Mouse (Mus musculus) lung, postnatal 25 days (tissue): ENCODE results near the gene Tapbp.
"Not testable (repeated sequence)": the region's sequence is repeated elsewhere in the genome, so short reads cannot be mapped to it uniquely, and the experiment has no call there.

ENCODE experiments used
- DNase-seq: peaks from one replicate; pipeline ENCODE4 v3.0.0; 2022; ENCODE audit warnings: low spot score

Gene Tapbp

DNA sequence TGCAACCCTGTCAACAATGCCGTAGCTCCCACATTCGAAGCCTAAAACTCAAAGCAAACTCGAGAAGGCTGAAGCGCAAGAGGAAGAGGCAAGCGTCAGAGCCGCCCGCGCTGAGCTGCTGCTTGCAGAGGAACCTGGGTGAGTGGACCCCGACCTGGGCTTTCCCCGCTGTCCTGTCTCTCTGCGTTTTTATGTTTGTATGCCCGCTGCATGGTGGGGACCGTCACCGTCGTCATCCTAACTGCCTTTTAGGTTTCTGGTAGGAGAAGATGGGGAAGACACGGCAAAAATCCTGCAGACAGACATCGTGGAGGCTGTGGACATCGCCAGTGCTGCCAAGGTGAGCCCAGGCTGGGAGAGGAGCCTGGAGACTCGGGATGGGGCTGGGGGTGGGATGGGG, 25.7 kb downstream of the Tapbp start:
- DNase-seq = no peak

DNA sequence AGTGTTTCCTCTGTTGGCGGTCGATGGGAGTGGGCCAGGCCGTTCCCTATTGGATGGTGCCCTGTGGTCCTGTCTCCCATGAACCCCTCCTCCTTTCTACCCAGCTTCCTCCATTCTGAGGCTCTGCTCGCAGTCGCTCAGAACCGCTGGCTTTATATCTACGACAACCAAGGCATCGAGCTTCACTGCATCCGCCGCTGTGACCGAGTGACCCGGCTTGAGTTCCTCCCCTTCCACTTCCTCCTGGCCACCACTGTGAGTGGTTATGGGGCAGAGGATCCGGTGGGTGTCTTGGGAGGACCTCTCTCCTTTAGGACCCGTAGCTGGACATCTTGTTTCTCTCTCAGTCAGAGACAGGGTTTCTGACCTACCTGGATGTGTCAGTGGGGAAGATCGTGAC, 27.8 kb downstream of the Tapbp start:
- DNase-seq = no peak

DNA sequence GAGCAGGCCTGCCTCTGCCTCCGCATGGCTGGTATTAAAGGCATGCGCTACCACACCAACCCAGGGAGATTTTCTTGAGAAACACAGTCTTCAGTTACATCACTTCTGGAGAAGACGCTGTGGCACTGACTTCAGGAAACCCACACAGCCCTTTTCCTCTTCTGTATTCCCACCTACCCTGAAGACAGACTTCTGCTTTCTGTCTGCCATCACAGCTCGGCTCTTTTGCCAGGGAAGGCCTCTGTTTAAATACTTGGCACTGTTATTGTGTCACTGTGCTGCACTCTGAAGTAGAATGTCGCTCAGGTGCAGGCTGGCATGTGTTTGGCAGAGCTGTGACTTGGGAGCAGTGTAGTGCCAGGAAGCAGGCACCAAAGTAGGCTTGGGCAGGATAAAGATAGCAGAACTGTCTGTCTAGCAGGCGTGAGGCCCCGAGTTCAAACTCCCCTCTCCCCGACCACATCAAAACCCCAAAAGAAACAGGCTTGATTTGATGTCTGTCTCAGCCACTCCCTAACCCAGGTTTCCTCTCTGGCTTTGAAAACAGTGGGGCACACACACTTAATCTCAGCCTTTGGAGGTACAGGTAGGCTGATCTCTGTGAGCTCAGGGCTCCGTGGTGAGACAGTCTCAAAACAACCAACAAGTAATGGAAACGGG, 31.9 kb downstream of the Tapbp start:
- no peak for DNase-seq

DNA sequence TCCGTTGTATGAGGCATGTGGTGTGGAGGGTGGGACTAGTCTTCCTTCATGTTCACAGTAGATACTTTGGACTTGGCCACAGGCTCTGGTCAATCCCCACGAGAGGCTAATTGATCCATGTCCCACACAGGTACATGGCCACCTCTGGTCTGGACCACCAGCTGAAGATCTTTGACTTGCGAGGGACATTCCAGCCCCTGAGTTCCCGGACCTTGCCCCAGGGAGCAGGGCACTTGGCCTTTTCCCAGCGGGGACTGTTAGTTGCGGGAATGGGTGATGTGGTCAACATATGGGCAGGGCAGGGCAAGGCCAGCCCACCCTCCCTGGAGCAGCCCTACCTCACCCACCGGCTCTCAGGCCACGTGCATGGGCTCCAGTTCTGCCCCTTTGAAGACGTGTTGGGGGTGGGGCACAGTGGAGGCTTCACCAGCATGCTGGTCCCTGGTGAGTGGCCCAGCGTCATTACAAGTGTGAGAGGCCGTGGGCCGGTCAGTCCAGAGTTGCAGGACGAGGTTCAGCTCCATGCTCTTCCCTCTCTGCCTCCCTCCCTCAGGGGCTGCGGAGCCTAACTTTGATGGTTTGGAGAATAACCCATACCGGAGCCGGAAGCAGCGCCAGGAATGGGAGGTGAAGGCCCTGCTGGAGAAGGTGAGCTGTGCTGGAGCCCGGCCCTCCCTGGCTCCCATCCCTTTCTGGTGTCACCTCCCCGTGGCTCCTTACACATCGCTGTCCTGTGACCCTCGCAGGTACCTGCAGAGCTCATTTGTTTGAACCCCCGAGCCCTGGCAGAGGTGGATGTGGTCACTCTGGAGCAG, 32.6 kb downstream of the Tapbp start:
- DNase-seq = no peak

DNA sequence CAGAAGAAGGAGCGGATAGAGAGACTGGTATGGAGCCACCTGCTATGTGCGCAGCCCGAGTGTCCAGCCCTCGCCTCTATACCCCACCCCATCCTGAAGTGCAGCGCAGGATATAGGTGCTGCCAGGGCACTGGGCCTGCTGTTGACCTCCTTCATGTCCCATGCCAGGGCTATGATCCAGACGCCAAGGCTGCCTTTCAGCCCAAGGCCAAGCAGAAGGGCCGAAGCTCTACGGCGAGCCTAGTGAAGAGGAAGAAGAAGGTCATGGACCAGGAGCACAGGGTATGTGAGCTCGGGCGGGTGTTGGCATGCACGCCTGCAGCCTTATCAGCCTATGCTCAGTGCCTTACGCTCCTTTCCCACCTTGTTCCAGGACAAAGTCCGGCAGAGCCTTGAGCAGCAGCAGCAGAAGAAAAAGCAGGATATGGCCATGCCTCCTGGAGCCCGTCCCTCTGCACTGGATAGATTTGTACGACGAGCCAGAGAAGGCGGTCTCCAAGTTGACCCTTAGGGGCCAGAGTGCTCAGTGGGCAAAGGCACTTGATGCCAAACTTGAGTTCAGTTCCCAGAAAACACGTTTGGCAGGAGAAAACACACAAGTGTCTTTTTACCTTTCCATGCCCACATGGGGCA, 33.3 kb downstream of the Tapbp start:
- no peak for DNase-seq

DNA sequence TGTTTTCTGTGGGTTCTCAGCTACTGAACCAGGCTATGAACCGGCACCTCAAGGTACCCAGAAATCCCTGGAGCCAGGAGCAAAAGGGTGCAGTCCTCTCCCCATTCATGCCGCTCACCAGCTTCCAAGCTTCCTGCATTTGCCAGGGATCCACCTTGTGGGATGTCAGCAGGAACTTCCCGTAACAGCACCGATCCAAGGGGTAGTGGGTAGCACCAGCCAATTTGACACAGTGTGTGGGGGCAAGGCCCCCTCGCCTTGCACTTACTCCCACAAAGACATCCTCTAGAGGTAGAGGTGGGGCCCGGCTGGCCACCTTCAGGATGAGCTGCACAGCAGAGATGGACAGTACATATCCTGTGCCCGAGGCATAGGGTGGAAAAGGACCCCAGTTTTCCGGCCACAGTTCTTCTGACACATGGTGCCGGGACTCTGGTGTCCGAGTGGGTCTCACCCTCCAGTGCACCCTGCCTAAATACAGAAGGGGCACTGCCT, 34.5 kb downstream of the Tapbp start:
- no peak for DNase-seq

DNA sequence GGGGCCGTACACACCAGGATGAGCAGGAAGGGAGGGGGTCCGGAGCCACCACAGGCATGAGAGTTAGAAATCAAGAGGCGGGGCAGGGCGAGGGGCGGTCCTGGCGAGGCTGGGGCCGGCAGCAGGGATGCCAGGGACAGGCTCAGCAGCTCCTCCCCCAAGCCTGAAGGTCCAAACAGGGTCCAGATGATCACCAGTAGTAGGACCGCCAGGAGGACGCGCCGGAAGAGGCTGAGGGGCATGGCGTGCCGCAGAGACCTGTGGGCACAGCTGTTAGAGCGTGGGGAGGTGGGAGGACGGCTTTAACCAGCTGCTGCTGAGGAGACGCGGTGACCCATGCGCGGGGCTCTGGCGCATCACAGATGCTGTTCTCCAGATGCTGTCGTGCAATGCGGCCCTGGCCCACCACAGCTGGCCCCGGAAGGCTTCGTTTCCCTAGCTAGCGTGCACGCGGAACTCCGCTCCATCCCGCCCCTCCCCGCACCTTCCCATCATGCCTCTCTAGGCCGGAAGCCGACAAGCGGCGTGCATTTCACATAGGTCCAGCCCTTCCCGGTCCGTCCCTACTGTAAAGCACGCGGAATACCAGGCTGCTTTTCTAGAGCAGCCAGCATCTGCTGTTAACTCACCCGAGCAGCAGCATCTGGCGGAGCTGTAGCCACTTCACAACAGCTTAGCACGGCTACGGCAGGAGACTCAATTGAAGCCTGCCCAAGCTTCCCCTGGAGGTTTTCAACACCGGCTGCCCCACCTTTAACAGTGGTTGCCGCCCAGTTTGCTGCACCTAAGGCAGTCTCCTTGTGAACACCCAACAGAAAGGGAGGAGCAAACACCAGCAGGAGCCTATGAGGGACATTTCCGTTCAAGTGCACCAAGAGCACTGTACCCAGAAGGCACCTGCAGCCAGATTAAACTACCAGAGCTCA, 35.6 kb downstream of the Tapbp start, which contains the start of gene B3galt4:
Gene B3galt4 (minus strand): TSS at position 468 of the 926 bp plus-strand sequence.
- peak; percentile 80 for DNase-seq

DNA sequence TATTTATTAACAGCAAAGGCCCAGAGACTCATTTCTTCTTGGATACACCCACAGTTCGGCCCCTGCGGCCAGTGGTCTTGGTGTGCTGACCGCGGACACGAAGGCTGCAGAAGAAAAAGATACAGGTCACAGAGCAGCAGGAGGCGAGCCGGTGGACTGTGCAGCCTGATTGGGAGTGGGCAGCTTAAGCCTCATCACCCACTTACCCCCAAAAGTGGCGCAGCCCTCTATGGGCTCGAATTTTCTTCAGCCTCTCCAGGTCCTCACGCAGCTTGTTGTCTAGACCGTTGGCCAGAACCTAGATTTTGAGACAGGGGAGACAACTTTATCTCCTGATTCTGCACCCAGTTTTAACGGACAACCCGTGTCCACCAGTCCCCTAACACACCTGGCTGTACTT, 36.3 kb downstream of the Tapbp start:
- DNase-seq = not testable (repeated sequence)

DNA sequence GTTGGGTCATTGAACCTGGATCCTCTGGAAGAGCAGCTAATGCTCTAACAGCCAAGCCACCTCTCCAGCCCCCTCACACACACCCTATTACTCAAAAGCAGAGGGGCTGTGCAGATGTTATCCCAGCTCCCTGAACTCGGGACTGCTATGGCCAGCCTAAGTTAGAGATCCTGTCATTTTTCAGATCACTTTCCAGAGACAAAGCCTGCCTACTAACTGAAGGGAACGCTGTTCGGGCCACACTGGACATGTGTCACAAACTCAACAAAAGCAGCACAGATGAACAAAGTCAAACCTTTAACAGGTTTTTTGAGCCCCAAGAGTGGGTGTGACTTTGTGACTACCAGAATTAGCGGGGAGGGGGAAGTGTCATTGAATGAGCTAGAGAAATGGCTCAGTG, 37.2 kb downstream of the Tapbp start:
- no peak for DNase-seq

DNA sequence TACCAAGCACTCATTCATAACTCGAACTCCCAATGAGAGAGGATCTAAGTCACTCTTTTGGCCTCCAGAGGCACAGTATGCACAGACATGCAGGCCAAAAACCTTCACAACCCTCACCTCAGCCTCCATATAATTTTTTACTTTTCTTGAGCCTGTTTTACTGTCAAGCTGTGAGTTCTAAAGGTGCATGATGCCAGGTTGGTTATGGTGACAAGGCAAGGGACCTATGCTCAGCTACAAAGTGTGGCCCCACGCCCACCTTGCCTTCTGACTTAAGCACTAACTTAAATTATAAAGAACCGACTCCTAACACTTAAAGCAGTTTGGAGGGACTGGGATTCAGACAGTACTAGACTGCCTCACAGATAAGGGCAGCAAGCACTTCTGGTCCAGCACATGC, 37.6 kb downstream of the Tapbp start:
- DNase-seq = no peak

DNA sequence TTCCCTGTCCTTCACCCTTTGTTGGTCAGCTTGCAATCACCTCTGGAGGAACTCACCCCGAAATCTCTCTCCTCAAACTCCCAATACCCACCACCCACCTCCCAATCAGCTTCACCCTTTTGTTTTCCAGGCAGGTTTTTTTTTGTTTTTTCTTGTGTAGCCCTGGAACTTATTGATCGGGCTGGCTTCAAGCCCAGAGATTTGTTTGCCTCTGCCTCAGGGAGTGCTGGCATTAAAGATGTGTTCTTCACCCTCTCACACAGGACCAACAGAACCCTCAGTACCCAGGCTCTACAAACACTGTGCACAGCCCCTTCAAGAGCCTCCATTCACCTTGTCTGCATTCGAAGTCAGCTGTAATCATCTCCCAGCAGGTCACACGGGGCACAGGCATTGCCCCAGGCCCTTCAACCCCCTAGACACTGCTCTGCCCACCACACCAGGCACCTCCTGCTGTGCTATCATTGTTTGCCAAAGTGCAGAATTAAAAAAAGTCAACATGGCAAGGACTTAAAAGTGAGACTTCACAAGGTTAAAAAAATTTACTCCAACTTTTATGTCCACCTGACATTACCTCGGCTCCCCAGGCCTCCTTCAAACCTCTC, 38.4 kb downstream of the Tapbp start:
- DNase-seq = no peak

DNA sequence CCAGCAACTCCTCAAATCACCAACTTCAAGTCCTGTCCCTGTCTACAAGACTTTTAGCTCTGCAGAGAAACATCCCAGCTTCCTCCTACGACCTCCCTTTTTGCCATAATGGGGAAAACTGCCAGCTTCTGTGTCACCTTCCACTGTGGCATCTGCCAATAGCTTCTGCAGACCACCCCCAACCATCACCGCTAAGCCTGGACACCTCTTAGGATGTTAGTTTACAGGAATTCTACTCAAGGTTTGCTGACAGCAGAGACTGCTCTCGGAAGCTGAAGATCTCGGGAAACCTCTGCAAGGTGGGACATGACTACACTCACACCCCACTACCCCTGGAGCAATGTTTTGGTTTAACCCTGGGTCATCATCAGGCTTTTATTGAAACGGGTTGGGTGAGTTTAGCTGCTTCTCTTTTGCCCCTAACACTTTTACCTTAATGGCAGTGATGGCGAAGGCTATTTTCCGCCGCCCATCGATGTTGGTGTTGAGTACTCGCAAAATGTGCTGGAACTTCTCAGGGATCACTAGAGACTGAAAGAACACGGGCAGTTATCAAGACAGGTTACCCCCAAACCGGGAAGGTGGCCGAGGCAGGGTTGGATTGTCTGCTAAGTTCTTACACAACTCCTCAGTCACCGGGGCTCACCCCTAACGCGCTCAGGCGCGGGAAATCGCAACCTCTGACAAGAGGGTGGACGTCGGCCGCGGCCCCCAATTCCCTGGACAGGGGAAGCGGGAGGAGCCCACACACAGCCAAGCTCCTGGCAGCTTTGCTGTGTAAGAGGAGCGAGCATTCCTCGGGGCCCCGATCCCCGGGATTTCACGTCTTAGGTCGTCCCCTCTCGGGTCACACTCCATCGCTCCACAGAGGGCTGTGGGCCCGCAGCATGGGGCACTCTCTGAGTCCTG, 39.2 kb downstream of the Tapbp start:
- no peak for DNase-seq

DNA sequence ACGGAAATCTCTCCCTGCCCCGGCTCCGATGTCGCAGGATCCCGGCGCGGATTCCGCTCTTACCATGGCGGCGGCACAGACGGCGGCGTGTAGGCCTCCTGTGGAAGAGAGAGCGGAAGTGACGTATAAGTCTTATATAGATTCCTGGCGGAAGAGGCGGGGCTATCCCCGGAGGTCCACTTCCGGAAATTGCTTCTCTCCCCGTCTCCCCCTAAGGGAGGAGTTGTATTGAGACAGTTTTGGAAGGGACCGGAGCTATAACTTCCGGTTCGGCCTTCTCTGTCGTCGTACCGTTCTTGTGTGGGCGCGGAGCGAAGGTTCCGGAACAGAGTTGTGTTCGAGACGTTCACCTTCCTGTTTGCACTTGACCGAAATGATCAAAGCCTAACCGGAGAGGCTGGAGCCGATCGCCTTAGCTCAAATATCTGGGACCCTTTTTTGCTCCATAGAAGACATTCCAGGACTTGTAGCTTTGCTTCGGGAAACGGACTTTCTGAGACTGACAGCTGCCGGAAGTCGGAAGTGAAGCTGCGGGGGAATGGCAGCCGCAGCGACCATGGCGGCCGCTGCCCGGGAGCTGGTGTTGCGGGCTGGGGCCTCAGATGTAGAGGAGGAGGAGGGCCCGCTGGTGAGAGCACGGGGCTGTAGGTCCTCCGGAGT, 40.0 kb downstream of the Tapbp start, which contains the start of the genes Vps52 and Rps18:
Gene Vps52 (plus strand): TSS at position 258 of the 660 bp plus-strand sequence.
Gene Rps18 (minus strand): TSS at position 447 of the 660 bp plus-strand sequence.
- DNase-seq = peak; percentile 98

DNA sequence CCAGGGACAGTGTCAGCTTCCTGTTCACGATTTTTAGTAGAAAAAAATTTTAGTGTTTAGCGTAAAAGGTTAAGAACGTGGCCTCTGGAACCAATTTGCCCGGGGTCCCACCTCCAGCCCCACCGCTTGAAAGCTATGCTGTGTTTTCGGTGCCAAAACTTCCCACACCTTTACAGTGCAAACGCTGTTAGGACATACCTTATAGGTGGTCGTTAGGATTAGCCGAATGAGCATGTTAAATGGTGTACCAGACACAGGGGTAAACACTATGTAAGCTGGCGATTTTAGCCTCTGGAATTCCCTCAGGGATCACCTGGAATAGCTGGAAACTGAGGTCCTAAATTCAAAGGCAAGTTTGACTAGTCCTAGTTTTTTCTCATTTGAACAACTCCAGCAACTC, 40.6 kb downstream of the Tapbp start:
- DNase-seq = no peak

DNA sequence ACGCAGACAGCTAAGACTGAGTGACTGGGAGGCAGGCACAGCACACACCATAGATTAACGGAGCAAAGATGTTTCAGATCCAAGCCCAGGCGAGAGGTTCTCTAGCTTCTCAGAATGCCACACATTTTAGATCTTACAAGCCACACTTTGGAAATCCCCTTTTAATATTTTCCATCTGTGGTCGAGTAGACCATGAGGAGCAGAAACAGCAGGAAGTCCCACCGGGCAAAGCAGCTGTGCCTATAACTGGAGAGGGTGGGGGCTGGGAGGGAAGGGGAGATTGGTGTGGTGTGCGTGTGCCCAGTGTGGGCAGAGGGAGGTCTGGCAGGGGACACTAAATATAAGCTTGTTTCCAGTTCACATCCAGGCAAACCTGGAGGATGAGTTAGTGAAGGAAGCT, 41.8 kb downstream of the Tapbp start:
- no peak for DNase-seq

DNA sequence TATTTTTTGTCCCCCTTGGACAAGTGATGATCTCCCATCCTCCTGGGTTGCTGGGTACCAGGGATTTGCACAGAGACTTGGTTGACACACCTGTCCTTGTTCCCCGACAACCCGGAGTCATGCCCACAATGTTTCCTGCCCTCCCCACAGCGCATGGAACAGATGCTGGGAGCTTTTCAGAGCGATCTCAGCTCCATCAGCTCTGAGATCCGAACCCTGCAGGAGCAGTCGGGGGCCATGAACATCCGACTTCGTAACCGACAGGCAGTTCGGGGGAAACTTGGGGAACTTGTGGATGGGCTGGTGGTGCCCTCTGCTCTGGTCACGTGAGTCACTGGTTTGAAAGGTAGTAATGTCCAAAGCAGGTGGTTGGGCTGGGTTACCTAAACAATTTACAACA, 42.8 kb downstream of the Tapbp start:
- DNase-seq = no peak

DNA sequence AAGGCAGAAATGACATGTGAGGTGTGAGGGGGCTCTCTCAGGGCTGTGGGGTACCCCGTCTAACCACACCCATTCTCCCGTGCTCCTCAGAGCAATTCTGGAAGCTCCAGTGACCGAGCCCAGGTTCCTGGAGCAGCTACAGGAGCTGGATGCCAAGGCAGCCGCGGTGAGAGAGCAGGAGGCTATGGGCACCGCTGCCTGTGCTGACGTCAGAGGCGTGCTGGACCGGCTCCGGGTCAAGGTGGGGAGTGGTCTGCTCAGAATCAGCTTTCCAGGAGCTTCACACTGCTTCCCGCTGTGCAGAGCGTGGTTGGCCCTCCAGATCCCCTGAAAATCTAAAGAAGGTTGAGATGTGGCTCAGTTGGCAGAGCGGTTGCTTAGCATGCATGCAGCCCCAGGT, 43.4 kb downstream of the Tapbp start:
- no peak for DNase-seq

DNA sequence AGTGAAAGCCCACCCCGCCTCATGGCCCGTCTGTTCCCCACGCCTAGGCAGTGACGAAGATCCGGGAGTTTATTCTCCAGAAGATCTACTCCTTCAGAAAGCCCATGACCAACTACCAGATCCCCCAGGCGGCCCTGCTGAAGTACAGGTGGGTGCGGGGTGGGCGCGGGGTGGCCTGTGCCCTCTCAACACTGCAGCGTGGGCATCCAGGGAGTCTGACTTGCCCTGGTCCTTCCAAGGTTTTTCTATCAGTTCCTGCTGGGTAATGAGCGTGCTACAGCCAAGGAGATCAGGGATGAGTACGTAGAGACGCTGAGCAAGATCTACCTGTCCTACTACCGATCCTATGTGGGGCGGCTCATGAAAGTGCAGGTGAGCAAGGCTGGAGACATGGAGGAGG, 44.2 kb downstream of the Tapbp start:
- no peak for DNase-seq

DNA sequence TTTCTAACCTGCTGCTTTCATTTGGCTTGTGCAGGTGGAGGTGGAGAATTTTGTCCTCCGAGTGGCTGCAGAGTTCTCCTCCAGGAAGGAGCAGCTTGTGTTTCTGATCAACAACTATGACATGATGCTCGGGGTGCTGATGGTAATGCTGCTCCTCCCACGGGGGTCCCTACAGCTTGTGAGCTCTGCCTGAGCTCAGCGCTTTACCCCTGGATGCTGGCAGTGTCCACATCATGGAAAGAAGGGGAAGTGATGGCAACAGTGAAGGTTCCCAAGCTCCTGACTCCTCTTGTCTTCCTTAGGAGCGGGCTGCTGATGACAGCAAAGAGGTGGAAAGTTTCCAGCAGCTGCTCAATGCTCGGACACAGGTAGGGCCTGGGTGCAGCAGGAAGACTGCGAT, 47.2 kb downstream of the Tapbp start:
- no peak for DNase-seq
